Mouse (Mus musculus) MEL (cell line): ENCODE measurements around the gene Ctnnd2.

ENCODE experiments used
- CTCF ChIP-seq, 3 experiments: IDR thresholded peaks in 2 of 3; conservative IDR thresholded peaks in 1 of 3; 2 replicates each; pipeline ENCODE4 v1.5.1; 2011 to 2012; ENCODE audit warnings: low read length in 3 of 3, low read depth in 2 of 3, mild to moderate bottlenecking in 2 of 3, improper control_type of control experiment in 1 of 3, inconsistent platforms in 1 of 3, mixed read lengths in 1 of 3, moderate library complexity in 1 of 3; ENCODE audit not compliant: control insufficient read depth in 1 of 3, insufficient read depth in 1 of 3, poor library complexity in 1 of 3, severe bottlenecking in 1 of 3
- MXI1 ChIP-seq: IDR thresholded peaks from 2 replicates; pipeline ENCODE4 v1.6.1; 2011; ENCODE audit warnings: mild to moderate bottlenecking, low read depth, low read length, improper control_type of control experiment
- POLR2A ChIP-seq, 2 experiments: IDR thresholded peaks; 2 replicates each; pipeline ENCODE4 v1.6.1; 2011 to 2012; ENCODE audit warnings: low read length in 2 of 2, mild to moderate bottlenecking in 2 of 2, control low read depth in 1 of 2, improper control_type of control experiment in 1 of 2, low read depth in 1 of 2, moderate library complexity in 1 of 2; ENCODE audit not compliant: control insufficient read depth in 1 of 2, insufficient read depth in 1 of 2, poor library complexity in 1 of 2
- TAL1 ChIP-seq: IDR thresholded peaks from 2 replicates; pipeline ENCODE4 v1.6.1; 2012; ENCODE audit warnings: mild to moderate bottlenecking, inconsistent platforms, low read length, moderate library complexity, mixed read lengths
- ZC3H11A ChIP-seq: IDR thresholded peaks from 2 replicates; pipeline ENCODE4 v1.6.1; 2012; ENCODE audit warnings: low read depth, mild to moderate bottlenecking, inconsistent platforms, low read length, improper control_type of control experiment
- ZKSCAN1 ChIP-seq: IDR thresholded peaks from 2 replicates; pipeline ENCODE4 v1.6.1; 2012; ENCODE audit warnings: low read depth, mild to moderate bottlenecking, inconsistent platforms, low read length, improper control_type of control experiment, moderate library complexity
- ZNF384 ChIP-seq: IDR thresholded peaks from 2 replicates; pipeline ENCODE4 v1.6.1; 2012; ENCODE audit warnings: low read depth, mild to moderate bottlenecking, inconsistent platforms, low read length, improper control_type of control experiment

DNA sequence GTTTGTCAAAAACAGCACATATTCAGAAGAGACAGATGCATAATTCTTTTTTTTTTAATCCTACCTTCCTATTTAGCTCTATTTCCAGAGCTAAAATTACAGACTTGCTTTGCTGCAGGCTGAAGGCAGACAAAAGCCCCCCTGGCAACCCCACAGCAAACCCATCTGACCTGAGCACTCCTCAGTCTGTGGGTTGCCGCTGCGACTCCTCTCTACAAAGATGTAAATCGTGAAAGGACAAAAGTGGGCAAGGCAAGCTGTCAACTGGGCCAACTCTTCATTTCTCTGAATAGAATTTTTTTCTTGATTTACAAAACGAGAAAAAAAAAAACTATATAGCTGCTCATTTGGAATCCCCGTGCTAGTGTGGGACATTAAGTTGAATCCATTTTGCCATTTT, 879.1 kb downstream of the Ctnnd2 start:
- TF ChIP-seq CTCF (IDR thresholded peaks at IDR 0.05 in 2 of 3, conservative IDR thresholded peaks at IDR 0.05 in 1 of 3; ENCODE audit: control insufficient read depth in 1 of 3, insufficient read depth in 1 of 3, low read depth in 2 of 3, low read length in 3 of 3, poor library complexity in 1 of 3, severe bottlenecking in 1 of 3) = no peak
- no peak for TF ChIP-seq MXI1
- TF ChIP-seq ZKSCAN1 = no peak
- TF ChIP-seq ZNF384 = no peak
- no peak for TF ChIP-seq POLR2A (IDR thresholded peaks at IDR 0.05; ENCODE audit: control insufficient read depth in 1 of 2, insufficient read depth in 1 of 2, low read depth in 1 of 2, low read length in 2 of 2, poor library complexity in 1 of 2)
- no peak for TF ChIP-seq ZC3H11A
- TF ChIP-seq TAL1 = no peak
